Mouse (Mus musculus) cerebellum, adult 9-11 months (tissue): ENCODE data around the gene Aicda.
A peak's percentile ranks its signal among the peaks of the same experiment; 100 is the strongest.
"Not testable (repeated sequence)": the region's sequence is repeated elsewhere in the genome, so short reads cannot be mapped to it uniquely, and the experiment has no call there.

Experiments
- DNase-seq: peaks from one replicate; pipeline ENCODE4 v3.0.0; 2022

Aicda gene

DNA sequence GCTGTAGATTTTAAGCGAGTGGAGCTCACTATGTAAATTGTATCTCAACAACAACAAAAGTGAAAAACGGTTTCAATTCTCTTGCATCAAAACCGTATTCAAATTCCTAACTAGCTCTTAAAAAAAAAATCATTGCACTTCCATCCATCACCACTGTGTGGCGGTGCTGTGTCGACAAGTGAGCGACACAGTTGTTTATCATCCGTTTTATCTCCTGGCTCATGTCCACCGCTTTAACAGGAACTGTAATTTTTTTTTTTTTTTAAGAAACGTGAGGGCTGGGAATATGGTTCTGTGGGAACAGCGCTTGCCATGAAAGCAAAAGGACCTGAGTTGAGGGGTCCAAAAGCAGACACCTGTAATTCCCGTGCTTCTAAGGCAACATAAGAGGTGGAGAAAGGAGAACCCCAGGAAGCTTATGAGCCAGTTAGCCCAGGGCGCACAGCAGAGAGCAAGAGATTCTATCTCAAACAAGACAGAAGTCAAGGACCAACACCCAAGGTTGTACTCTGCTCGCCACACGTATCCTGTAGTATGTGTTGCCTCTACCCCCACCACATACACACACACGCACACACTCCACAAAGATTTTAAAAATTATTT, 3.5 kb downstream of the Aicda start:
- peak; percentile 27 for DNase-seq

DNA sequence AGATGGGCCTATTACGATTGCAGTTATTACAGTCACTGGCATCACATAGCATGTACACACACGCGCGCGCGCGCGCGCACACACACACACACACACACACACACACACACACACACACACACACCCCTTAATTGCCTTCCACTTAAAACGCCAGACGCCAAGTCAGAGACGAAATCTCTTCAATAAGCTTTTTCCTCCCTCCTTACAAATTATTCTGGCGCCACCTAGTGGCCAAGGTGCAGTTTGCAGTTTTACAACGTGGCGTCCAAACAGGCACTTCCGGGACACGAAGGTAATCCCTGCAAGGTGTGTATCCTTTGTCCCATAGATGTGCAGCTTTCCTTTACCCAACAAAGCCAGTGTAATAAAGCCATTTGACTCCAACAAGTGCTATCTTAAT, 6.8 kb downstream of the Aicda start:
- peak; percentile 35 for DNase-seq

DNA sequence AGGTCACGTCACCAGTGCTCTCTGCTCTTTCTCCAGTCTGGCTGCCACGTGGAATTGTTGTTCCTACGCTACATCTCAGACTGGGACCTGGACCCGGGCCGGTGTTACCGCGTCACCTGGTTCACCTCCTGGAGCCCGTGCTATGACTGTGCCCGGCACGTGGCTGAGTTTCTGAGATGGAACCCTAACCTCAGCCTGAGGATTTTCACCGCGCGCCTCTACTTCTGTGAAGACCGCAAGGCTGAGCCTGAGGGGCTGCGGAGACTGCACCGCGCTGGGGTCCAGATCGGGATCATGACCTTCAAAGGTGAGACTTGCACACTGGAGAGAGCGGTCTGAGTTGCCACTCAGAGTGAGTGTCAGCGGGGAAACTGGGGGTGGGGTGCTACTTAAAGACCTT, 7.4 kb downstream of the Aicda start:
- DNase-seq: no peak

DNA sequence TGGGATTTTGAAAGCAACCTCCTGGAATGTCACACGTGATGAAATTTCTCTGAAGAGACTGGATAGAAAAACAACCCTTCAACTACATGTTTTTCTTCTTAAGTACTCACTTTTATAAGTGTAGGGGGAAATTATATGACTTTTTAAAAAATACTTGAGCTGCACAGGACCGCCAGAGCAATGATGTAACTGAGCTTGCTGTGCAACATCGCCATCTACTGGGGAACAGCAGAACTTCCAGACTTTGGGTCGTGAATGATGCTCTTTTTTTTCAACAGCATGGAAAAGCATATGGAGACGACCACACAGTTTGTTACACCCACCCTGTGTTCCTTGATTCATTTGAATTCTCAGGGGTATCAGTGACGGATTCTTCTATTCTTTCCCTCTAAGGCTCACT, 8.9 kb downstream of the Aicda start:
- peak; percentile 12 for DNase-seq

DNA sequence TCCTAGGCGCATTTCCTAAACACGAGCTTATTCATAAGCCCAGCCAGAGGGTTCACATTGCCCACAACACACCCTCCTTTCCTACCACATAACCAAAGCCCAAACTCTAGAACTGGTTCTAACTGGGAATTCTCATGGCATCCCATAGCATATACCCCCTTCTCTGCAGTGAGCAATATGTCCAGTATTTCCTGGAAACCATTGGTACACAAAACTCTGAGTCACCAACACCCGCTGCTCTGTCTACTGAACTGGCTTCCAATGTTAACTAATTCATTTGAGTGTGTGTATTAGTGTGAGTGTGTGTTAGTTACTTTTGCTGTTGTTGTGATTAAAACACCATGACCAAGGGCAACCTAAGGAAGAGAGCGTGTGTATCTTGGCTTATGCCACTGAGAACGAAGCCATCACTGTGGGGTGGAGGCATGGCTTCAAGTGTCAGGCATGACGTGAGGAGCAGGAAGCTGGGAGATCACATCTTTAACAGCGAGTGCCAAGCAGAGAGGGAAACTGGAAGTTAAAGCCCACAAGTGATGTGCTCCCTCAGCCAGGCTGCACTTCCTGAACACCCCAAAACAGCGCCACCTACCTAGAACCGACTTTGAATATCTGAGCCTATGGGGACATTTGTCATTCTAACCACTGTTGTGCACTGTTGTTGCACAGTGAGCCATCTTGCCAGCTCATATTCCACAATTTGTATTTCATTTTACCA, 11.6 kb downstream of the Aicda start:
- no peak for DNase-seq

DNA sequence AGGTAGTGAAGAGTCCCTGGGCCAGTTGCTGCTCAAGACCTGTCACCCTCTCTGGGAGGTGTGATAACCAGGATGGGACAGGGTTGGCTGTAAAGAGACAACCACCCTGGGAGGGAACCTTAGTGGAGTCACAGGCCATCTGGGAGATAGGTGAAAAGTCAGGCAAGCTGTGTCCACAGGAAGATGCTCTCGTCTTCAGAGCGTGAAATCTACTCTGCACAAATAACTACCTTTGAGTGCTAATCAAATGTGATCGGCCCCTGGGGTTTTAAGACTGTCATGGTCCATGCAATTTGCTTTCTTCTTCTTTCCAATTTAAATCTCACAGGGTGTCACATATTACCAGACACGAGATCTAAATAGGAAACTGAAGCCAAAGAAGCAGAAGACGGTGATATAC, 15.5 kb downstream of the Aicda start:
- no peak for DNase-seq

DNA sequence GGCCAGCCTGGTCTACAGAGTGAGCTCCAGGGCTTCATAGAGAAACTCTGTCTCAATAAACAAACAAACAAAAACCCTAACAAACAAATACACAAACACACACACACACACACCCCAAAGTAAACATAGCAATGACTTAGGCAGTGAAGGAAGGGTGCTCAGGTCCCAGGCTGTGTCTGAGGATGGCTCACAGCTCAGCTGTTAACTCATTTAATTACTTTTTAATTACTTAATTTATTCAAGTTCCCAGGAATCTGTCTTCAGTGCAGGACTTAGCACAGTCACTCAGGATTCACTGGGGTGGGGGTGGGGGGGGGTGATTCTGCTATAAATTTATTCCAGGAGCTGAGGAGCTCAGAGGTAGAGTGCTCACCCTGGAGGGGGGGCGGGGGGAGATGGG, 16.2 kb downstream of the Aicda start:
- no peak for DNase-seq

DNA sequence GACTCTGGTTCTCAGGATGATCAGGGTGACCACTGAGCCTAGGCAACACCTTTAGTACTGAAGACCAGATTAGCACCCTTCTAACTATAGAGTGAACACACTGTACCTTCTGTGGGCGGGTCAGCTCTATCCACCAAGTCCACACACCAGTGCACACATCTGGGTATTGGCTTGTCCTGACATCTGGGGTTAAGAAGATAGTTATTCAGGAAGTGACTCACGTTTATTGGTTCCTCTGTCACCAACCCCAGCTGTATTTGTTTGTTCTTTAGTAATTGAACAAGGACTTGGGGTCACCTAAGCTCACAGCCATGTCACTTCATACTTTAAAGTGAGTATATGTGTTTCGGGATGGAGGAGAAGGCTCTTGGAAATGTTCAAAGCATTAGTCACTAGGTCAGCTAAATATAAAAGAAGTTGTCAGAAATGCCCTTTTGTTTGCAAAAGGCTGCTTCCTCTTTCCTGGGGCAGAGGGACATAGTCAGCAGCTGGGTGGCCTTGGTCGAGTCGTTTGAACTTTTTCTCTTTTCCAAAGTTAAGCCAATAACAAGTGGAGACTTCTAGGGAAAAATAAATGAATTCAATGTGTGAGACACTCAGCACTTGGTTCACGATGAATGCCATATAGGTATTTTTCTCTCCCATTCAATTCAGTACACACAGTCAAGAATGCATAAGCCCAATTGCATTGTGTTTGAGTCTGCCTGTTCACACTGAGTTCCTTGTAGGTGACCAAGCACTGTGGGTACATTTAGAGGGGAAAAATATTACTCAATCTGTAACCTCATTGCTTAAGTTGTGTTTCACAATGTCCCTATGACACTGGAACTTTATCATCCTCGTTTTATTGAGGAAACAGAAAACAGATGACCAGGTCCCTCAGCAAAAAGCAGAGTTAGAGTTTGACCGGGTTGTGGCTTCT, 17.4 kb downstream of the Aicda start:
- DNase-seq: no peak

DNA sequence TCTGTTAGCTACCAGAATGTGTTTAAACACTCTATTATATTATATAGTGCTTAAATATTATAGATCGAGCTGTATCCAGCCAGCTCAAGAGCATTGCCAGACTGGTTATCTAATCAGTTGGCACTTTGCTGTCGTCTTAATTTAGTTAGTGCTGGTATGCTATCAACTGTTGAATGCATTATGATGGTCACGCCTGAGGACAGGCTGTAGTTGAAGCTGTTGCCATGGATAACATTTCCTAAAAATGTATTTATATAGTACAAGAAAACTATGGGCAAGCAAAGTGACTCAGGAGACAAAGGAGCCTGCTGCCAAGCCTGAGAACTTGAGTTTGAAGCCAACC, 18.0 kb downstream of the Aicda start:
- no peak for DNase-seq

DNA sequence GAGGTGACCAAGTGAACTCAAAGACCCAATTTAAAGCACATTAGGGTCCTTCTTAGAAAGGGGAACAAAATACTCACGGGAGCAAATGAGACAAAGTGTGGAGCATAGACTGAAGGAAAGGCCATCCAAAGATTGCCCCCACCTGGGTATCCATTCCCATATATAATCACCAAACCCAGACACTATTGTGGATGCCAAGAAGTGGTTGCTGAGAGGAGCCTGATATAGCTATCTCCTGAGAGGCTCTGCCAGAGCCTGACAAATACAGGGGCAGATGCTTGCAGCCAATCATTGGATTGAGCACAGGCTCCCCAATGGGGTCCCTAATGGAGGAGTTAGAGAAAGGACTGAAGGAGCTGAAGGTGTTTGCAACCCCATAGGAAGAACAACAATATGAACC, 21.4 kb downstream of the Aicda start:
- DNase-seq: not testable (repeated sequence)

DNA sequence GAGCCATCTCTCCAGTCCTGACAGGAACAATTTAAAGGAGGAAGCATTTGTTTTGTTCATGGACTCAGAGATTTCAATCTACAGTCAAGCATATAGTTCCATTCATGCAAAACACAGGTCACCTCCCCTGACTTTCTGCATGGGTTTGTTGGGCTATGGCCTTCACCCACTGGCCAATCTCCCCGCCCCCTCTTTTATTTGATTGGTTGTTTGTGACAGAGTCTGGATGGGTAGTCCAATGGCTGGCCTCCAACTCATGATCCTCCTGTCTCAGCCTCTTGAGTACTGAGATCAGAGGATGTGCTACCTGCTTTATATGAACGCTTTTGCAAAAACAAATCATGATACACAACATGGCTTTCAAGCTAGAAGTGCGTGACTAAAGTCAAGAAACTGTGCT, 23.4 kb downstream of the Aicda start:
- no peak for DNase-seq

DNA sequence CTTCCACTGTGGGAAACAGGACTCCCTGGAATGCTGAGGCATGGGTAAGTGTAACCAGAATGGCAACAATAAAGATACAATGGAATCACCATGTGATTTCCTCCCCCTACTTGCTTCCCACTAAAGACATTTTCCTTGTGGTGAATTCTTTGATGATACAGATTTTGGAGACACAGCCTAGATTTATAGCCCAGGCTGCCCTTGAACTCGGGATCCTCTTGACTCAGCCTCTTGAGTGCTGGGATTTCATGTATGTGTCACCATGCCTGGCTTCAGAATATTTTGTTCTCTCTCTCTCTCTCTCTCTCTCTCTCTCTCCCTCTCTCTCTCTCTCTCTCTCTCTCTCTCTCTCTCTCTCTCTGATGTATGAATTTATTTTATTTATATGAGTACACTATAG, 25.5 kb downstream of the Aicda start:
- no peak for DNase-seq

DNA sequence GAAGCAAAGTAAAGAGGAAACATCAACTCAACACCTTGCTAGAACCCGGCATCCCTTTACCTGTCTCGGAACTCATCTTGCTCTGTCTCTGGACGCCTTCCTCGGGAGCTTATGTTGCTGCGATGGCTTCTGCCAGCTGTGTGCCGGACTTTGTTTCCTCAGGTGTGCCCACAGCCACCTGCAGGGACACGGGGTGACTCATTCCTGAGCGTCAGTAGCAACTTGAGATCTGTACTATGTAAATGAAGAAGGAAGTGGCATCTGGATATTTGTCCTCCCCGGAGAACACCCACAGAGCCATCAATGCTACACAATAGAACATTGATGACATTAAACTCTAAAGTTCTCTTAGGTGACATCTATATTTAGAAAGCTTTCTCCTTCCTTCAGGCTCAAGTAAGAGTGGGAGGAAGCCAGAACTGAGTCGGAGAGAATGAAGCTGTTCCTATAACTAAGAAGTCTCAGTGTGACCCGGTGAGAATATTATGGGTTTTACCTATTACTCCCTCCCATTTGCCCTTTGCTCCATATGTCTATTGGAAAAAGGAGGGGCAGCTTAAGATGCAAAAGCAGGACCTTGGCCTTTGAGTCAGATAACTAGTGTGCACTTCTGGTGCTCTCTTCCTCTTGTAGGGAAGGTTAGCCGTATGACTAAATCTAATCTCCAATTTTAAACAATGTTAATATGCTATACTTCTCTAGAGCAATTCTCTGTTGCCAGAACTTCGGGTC, 37.6 kb downstream of the Aicda start:
- DNase-seq: no peak

DNA sequence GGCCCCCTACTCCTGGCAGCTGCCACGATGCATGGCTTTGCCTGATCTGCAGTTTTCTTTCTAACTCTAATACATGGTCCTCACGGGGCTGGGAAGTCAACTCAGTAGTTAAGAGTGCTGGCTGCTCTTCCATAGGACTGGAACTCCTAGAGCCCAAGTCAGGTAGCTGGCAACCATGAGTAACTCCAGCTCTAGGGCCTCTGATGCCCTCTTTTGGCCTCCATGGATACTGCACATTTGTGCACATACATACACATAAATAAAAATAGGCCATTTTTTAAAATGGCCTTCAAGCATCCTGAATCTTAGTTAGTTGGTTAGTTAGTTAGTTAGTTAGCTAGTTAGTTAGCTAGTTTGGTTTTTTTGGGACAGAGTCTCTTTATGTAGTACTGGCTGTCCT, 39.3 kb downstream of the Aicda start:
- DNase-seq: no peak

DNA sequence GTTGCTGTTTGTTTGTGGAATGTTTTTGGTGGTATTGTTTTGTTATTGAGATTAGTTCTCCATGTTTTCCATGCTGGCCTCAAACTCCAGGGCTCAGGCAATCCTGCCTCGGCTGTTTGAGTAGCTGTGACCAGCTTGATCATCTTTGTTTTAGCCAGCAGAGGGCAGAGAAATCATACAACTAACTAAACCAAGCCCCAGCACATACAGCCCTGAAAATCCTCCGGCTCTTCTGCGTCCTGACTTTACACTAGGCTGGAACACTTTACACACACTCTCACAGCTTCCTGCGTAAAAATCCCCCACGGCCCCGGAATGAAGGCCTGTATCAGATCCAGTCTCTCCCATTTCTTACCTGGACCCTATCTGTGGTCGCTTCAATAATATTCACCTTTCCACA, 42.0 kb downstream of the Aicda start:
- no peak for DNase-seq

DNA sequence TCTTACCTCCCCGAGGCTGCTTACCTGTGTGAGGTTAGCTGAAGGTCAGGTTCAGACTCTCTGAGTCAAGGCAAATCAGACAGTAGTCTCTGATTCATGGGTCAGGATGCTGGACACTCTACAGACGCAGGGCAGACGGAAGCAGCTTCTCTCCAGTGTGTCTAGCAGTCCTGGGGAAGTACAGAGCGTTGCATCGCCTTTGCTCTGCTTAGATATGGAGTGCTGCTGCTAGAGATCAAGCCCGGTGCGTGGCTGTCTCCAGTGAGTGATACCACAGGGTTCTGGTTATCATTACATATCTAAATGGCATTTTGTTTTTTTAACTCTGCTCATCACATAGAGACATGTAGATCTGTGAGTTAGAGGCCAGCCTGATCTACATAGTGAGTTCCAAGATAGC, 43.0 kb downstream of the Aicda start:
- no peak for DNase-seq

DNA sequence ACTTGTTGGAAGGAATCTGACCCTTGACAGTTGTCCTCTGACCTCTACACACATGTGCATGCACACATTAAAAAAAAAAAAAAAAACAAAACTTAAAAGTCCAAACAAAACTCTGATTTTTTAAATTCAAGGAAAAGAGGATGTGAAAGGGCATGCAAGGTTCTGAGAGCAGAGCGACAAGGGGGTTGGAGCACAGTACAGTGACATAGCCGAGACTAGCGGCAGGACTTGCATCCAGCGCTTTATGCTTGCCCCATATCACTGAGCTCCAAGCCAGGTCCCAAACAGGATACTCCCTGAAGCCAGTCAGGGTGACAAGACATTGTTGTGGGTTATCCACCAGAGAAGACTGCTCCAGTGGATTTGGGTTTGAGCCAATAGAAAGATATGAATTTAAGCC, 44.4 kb downstream of the Aicda start:
- no peak for DNase-seq

DNA sequence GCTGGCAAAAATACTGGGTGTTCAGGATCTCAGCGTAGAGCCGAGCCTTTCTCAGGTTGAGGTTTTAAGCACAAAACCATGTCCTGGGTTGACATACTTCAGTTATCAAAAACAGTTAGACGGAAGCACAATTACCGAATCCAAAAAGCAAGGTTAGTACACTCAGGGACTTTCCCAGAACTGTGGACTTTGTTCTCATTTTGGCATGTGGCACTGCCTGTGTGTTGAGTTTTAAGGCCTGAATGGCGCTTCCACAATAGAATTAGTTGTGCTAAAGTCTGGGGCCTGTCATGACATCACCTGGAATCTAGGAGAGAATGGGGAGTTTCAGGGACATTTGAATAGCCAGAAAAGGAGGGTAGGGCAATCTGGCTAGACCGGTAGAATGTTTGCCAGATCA, 44.8 kb downstream of the Aicda start:
- no peak for DNase-seq

DNA sequence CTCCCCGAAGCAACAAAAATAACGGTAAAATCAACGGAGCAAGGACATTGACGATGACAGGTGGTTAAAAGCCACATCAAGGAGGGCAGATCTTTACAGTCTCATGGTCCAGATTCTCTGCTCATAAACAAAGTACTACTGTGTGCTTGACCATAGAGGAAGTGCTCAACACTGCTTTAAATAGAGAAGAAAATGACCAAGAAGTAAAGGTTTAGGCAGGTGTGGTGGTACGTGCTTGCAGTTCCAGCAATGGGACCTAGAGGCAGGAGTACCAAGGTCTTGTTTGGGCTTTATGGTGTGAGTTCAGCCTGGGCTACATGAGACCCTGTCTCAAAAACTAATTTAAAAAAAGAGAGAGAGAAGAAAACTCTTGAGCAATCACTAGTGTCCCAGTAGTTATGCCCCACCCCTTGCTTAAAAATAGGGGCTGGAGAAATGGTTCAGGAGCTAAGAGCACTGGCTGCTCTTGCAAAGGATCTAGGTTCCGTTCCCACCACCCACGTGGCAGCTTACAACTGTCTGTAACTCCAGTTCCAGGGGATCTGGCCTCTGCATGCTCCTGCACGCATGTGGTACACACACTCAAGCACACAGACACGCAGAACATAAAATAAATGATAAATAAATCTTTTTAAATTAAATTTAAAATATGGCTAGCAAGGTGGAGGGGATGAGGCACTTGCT, 45.6 kb downstream of the Aicda start:
- no peak for DNase-seq

DNA sequence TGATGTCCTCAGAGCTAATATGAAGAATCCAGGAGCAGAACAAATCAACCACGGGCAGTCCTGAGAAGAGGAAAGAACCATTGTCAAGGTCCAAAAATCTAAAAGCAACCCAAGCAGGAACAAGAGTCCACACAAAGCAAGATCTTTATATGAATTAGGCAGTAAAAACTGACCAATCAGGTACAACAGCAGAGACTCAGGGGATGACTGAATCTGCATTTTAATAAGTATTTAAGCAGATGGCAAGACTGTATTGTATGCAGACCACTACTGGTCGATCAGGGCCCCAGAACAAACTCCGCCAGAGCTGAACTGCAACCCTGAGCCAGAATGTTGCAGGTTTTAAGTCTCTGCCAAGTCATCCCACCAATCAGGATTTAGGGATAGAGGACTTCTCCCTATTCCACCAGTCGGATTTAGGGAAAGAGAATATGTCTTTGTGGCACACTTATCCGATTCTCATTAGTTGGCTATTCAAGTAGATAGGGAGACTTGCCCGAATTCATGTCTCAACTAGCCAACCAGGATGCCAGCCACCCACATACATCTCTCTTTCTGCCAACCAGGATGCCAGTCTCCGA, 46.6 kb downstream of the Aicda start:
- no peak for DNase-seq

DNA sequence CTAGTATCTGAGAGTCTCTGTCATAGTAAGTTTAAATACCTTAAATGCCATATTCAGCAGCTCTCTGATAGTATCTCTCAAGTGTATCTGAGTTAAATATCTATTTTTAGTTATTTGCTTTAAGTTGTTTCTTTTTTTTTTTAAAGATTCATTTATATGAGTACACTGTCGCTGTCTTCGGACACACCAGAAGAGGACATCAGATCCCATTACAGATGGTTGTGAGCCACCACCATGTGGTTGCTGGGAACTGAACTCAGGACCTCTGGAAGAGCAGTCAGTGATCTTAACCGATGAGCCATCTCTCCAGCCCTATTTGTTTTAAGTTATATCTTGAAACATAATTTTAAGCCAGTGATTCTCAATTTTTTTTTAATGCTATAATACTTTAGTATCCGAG, 47.4 kb downstream of the Aicda start:
- DNase-seq: no peak

DNA sequence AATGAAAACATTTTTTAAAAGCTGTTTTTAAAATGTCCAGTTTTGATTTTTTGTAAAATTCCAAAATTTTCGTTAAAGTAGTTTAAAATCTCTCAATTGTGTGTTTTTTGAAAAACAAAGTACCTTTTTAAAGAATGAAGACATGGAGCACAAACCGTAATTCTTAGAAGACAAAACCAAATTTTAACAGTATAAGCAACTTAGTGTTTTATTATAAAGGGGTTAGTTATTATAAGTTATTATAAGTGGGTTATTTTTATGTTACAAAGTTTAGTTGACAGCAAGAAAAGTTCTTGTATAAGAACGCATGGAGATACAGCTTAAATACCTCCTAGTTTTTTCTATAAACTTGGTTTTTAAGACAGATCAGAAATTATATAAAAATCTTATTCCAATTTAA, 48.0 kb downstream of the Aicda start:
- DNase-seq: no peak
